Mouse (Mus musculus) cerebellum, adult 11-12 months (tissue): ENCODE data around the gene Capn3.

Source experiments
- DNase-seq: peaks from one replicate; pipeline ENCODE4 v3.0.0; 2022

The Capn3 gene

GRCm38 (mm10) chr2:120482506-120483389, 26.9 kb downstream of the Capn3 start:
- DNase-seq, result no peak

GRCm38 (mm10) chr2:120484241-120484640, 28.4 kb downstream of the Capn3 start:
- no peak for DNase-seq

DNA sequence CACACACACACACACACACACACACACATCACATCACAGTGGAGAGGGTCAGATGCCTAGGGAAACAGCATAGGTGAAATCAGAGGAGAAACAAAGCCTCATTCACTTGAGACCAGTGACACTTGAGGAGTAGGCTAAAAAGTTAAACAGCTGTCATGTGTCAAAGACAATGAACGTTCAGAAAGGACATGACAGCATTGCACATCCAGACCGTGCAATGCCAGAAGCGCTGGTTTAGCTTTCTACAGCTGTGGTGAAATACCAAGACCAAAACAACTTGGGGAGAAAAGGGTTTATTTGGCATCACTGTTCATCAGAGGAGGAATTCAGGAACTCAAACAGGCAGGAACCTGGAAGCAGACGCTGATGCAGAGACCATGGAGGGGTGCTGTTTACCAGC, 37.4 kb downstream of the Capn3 start:
- DNase-seq, result no peak

GRCm38 (mm10) chr2:120496511-120496910, 40.7 kb downstream of the Capn3 start:
- no peak for DNase-seq

DNA sequence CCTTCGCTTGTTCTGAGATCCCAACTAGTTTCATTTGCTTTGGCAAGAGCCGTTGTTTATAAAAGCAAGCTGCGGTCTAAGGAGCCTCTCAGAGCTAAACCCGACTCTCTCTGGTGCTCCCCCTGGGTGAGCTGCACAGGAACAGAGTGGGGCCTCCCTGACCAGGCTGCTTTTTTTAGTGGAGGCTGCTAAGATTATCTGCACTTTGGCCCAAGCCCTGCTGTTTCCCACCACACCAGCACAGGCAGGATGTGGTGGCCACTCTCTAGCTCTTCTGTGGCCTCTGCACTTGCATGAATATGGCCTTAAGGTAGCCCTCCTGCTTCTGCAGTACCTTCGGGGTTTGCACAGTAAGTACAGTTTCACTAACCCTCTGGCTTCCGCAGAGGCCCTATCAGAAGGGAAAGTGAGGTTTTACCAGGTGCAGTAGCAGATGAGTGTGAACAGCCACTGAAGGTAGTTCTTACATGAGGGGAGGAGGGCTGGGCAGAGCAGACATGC, 44.2 kb downstream of the Capn3 start:
- DNase-seq, result no peak

DNA sequence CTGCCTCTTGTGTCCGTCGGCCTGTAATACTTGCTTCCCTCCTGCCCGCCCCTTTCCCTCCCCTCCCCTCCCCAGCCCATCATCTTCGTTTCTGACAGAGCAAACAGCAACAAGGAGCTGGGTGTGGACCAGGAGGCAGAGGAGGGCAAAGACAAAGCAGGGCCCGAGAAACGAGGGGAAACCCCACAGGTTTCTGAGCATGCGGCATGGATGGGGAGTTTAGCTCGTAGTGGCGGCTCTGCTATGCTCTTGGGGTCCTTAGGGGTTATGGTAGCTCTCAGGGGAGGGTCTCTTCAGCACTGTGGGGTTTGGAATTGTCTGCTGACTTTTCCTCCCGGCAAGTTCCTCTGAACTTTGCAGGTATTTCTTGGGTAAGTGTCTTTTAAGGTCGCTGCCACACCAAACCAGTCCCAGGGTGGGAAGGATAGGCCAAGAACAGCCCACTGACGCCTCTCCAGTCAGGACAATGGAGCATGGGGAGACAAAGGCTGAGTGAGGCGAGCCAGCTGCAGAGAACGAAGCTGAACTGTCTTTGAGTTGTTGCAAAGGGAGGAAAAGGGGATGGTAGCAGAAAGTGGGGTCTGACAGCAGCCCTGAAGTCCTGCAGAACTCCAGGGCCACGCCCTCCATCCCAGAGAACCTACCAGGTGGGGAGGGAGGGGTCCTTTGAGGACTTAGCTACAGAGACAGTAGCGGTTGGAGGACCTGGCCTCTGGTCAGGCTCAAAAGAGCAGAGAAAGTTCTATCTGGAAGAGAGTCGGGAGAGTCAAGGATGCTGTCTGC, 45.5 kb downstream of the Capn3 start:
- DNase-seq, result no peak

DNA sequence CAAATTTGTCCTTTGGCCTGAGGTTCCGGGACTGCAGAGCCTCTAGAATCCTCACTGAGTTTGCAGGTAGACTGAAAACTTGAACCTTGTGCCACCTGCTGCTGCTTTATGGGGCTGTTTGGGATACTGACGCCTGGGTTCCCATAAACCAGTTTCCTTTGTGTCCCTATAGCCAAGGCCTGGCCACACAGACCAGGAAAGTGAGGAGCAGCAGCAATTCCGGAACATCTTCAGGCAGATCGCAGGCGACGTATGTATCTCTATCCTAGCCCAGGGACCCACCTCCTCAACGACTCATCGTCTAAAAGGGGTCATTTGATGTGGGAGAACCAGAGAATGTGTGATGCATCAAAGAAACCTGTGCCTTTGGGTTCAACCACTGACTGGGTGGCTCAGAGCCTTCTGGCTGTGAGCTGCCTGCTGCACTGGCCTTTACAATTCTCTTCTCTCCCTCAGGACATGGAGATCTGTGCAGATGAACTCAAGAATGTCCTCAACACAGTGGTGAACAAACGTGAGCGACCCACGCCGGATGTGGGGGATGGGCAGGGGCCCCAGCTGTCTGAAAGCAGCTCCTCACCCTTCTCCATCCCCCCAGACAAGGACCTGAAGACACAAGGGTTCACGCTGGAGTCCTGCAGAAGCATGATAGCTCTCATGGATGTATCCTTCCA, 46.2 kb downstream of the Capn3 start:
- no peak for DNase-seq

DNA sequence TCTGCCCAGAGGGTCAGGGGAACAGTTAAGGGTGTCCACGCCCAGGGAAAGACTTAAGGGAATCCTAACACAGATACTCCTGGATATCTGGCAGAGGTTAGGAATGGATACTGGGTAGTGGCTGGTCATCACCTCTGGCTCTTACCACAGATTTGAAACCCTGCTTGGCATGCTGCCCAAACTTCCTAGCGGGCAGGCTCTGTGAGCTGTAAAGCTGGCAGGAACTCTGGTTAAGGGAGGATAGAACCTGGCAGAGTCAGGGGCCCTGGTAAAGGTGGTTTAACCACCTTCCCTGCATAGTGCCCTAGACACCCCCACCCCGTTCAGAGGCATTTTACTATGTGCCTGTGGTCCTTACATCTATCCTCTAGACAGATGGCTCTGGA, 46.8 kb downstream of the Capn3 start:
- peak; percentile 15 for DNase-seq

GRCm38 (mm10) chr2:120503094-120503493, 47.3 kb downstream of the Capn3 start:
- no peak for DNase-seq

- no peak for DNase-seq
Observed at GRCm38 (mm10) chr2:120503992-120504391, 48.2 kb downstream of the Capn3 start.

- no peak for DNase-seq
Observed at GRCm38 (mm10) chr2:120514181-120514580, 58.4 kb downstream of the Capn3 start.

GRCm38 (mm10) chr2:120518547-120519210, 62.9 kb downstream of the Capn3 start:
- no peak for DNase-seq

DNA sequence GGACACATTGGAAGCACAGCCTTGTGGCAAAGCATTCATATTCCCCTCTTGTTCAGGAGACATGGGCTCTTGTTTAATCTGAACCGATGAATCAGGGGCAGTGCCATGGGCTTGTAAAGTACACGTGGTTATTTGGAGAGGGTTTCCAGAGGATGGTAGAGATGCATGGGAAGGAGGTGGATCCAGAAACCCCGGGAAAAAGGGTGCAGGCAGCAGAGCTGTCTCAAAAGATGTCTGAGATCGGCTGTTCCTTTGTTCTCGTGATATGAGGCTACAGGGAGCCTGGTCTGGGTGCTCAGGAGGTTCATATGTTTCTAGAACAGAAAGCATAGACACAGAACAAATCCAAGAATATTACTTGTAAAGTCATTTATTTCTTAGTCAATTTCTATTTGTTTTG, 71.0 kb downstream of the Capn3 start:
- no peak for DNase-seq

DNA sequence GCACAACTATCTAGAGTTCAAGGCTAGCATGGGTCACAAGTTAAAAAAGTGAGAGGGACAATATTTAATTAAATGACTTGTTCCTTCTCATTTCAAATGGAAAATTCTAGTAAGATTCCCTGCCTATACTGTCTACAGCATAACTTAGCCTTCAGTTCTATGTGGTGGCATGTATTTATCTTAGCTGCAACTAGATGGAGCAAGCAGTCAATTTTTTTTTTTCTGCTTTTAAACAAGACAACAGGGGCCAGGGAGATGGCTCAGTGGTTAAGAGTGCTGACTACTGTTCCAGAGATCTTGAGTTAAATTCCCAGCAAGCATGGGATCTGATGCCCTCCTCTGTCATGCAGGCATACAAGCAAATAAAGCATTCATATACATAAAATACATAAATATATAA, 73.7 kb downstream of the Capn3 start:
- DNase-seq, result no peak

DNA sequence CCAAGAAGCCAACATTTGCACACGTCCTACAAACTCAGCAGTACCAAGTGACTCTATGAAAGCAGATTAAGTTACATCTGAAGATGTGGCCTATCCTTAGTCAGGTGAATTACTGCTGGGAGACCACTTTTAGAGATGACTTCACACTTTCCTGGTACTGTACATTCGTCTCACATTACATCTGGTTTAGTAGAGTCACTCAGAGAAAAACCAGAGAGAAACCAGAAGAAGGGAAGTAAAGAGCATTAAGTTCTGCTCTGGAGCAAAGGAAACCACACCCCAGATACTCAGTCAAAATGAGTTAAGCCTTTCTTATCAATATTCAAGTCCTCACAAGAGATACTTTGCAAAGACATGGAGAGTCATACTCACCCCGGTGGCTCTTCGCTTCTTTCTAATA, 75.4 kb downstream of the Capn3 start:
- DNase-seq, result no peak

GRCm38 (mm10) chr2:120539333-120539732, 83.5 kb downstream of the Capn3 start:
- DNase-seq, result no peak

DNA sequence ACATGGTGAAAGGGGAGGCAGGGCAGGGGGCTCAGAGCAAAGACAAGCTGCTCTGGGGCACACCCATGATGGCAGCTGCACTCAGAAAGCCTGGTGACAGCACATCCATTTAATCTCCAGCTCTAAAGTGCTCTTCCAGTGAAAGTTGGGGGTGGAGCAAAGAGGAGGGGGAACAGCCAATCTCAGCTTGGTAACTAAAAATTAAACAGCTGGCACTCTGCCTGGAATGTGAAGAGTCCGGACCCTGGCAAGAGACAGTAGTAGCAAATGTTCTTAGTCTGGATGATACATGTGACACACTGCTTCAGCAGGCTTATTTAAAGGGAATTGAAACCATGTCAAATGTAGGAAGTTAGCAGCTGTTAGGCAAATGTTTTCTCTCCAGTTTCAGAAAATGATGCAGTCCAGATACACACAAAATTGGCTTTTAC, 84.0 kb downstream of the Capn3 start:
- DNase-seq, result peak; percentile 25

DNA sequence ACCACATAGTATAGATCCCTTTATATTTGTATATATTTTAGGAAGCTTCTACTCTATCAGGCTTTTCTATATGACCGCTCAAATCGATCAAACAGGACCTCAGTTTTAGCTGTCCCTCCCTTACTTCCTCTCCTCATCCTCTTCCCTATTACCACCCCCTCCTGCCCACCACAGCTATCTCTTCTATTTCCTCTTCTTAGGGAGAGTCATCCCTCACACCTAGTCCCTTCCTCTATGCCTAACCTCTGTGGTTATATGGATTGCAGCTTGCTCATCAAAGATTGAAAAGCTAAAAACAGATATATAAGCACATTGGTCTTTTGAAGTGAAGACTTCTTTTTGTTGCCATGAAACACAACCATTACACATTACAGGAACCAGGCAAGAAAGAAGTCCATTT, 88.9 kb downstream of the Capn3 start:
- DNase-seq, result no peak
